Mouse (Mus musculus) intestine, embryonic 14.5 days (tissue): ENCODE measurements around the gene Myo16. TPM values are rescaled to one million over a fixed set of nuclear protein-coding genes. Genes with fewer than 3 reads are reported as not detected.

Experiments
- ATAC-seq: fragments of 200-750 bp; cut with Nextera tagmentation; replicated peaks from 2 replicates; pipeline ENCODE4 v1.8.0; 2017; ENCODE audit warnings: low read depth, moderate number of reproducible peaks, moderate TSS enrichment, moderate library complexity; ENCODE audit not compliant: low FRiP score, low TSS enrichment
- DNase-seq: peaks from one replicate; pipeline ENCODE4 v3.0.0-alpha.2; 2018; ENCODE audit warnings: low spot score
- H3K27ac ChIP-seq: fragments of 300-500 bp; sonication (generic); 2 replicates; pipeline ENCODE4 v1.5.1; 2014; ENCODE audit warnings: low read depth, mild to moderate bottlenecking, control low read depth
- H3K27me3 ChIP-seq: fragments of 300-500 bp; sonication (generic); replicated peaks from 2 replicates; pipeline ENCODE4 v1.6.1; 2014; ENCODE audit warnings: low read length, control low read depth; ENCODE audit not compliant: control insufficient read depth, insufficient read depth
- H3K36me3 ChIP-seq: fragments of 300-500 bp; sonication (generic); 2 replicates; pipeline ENCODE4 v1.6.1; 2014; ENCODE audit warnings: low read length, control low read depth; ENCODE audit not compliant: control insufficient read depth, insufficient read depth
- H3K4me1 ChIP-seq: fragments of 300-500 bp; sonication (generic); replicated peaks from 2 replicates; pipeline ENCODE4 v1.6.1; 2014; ENCODE audit warnings: low read length, control low read depth, mixed read lengths; ENCODE audit not compliant: control insufficient read depth, insufficient read depth
- H3K4me2 ChIP-seq: fragments of 300-500 bp; sonication (generic); 2 replicates; pipeline ENCODE4 v1.6.1; 2014; ENCODE audit warnings: low read length
- H3K4me3 ChIP-seq: fragments of 300-500 bp; sonication (generic); 2 replicates; pipeline ENCODE4 v1.5.1; 2014; ENCODE audit warnings: low read depth, low read length, control low read depth, mixed read lengths
- H3K9ac ChIP-seq: fragments of 300-500 bp; sonication (generic); 2 replicates; pipeline ENCODE4 v1.6.1; 2014; ENCODE audit warnings: mild to moderate bottlenecking, low read length
- H3K9me3 ChIP-seq: fragments of 300-500 bp; sonication (generic); 2 replicates; pipeline ENCODE4 v1.6.1; 2016; ENCODE audit warnings: low read length, control low read depth; ENCODE audit not compliant: control insufficient read depth
- WGBS: fragments of 180-500 bp; shearing (Covaris S2); extraction: QIAGEN DNeasy Blood & Tissue Kit; methylation state at CpG from one replicate; pipeline ENCODE4 v1.1.7; 2014; 5-methylcytosine and 5-hydroxymethylcytosine counted together
- polyA plus RNA-seq: library from polyadenylated mRNA; unstranded; fragments of >200 nt; fragmentation: Nextera tagmentation; extraction: Ambion mirVana; gene quantifications from 2 replicates; pipeline ENCODE4 v1.2.1, GENCODE M21; 2014

Myo16 gene
- polyA plus RNA-seq, 1 experiment from 2014 or later: 0.26 TPM

GRCm38 (mm10) chr8:10350451-10350850 is 196.7 kb downstream of the Myo16 start:
- no peaks in the 10 kb centered on the region for H3K27me3 ChIP-seq
- H3K4me1 ChIP-seq: no peaks in the 10 kb centered on the region
- H3K4me2 ChIP-seq: no peak overlapping the region
- 89% methylated on average over 1 of the region's 1 CpGs for WGBS
- no peak overlapping the region for H3K27ac ChIP-seq
- H3K9me3 ChIP-seq: no peaks in the 10 kb centered on the region
- DNase-seq (peak; percentile 3), ATAC-seq (no peak)
- H3K9ac ChIP-seq: no peak overlapping the region
- no peak overlapping the region for H3K4me3 ChIP-seq
- no peaks in the 10 kb centered on the region for H3K36me3 ChIP-seq

GRCm38 (mm10) chr8:10358711-10359110 is 205.0 kb downstream of the Myo16 start:
- no peak overlapping the region for H3K4me3 ChIP-seq
- H3K4me2 ChIP-seq: no peak overlapping the region
- no peaks in the 10 kb centered on the region for H3K36me3 ChIP-seq
- H3K9me3 ChIP-seq: no peaks in the 10 kb centered on the region
- no peaks in the 10 kb centered on the region for H3K4me1 ChIP-seq
- no peaks in the 10 kb centered on the region for H3K27me3 ChIP-seq
- no peak overlapping the region for H3K9ac ChIP-seq
- no peak for ATAC-seq
- DNase-seq: no peak
- 64% methylated on average over 4 of the region's 4 CpGs for WGBS
- H3K27ac ChIP-seq: no peak overlapping the region

- Histone ChIP-seq H3K4me3 (no peak overlapping the region), H3K27me3 (no peaks in the 10 kb centered on the region), H3K4me2 (no peak overlapping the region), H3K9me3 (no peaks in the 10 kb centered on the region), H3K4me1 (no peaks in the 10 kb centered on the region), H3K27ac (no peak overlapping the region), H3K36me3 (no peaks in the 10 kb centered on the region), H3K9ac (no peak overlapping the region)
- WGBS: 86% methylated on average over 2 of the region's 2 CpGs
- no peak for ATAC-seq
- no peak for DNase-seq
These were observed 209.2 kb downstream of the Myo16 start for GRCm38 (mm10) chr8:10362949-10363348.

- no peak overlapping the region for H3K4me2 ChIP-seq
- ATAC-seq: no peak
- H3K9ac ChIP-seq: no peak overlapping the region
- no peaks in the 10 kb centered on the region for H3K36me3 ChIP-seq
- H3K4me3 ChIP-seq: no peak overlapping the region
- H3K27ac ChIP-seq: no peak overlapping the region
- DNase-seq: no peak
- H3K4me1 ChIP-seq: no peaks in the 10 kb centered on the region
- H3K27me3 ChIP-seq: no peaks in the 10 kb centered on the region
- 37% methylated on average over 13 of the region's 13 CpGs for WGBS
- no peaks in the 10 kb centered on the region for H3K9me3 ChIP-seq
These were observed 210.1 kb downstream of the Myo16 start for GRCm38 (mm10) chr8:10363654-10364406.

GRCm38 (mm10) chr8:10366141-10366540 is 212.4 kb downstream of the Myo16 start:
- ATAC-seq (0 out of 2 replicates have a peak, but pooled peaks have one; percentile 64), DNase-seq (no peak)
- Histone ChIP-seq H3K4me3 (no peak overlapping the region), H3K27ac (no peak overlapping the region), H3K9ac (no peak overlapping the region), H3K4me2 (no peak overlapping the region), H3K4me1 (no peaks in the 10 kb centered on the region), H3K36me3 (no peaks in the 10 kb centered on the region), H3K9me3 (no peaks in the 10 kb centered on the region), H3K27me3 (no peaks in the 10 kb centered on the region)
- 76% methylated on average over 9 of the region's 9 CpGs for WGBS

- H3K36me3 ChIP-seq: no peaks in the 10 kb centered on the region
- WGBS: 87% methylated on average over 2 of the region's 2 CpGs
- DNase-seq: no peak
- peaks cover 4% of the 10 kb centered on the region; the same call in 1 of the 2 replicates for H3K4me1 ChIP-seq
- no peak overlapping the region for H3K9ac ChIP-seq
- no peak overlapping the region for H3K4me3 ChIP-seq
- H3K27ac ChIP-seq: no peak overlapping the region
- no peaks in the 10 kb centered on the region for H3K27me3 ChIP-seq
- H3K9me3 ChIP-seq: no peaks in the 10 kb centered on the region
- no peak overlapping the region for H3K4me2 ChIP-seq
- ATAC-seq: no peak
These were observed 218.9 kb downstream of the Myo16 start for GRCm38 (mm10) chr8:10372571-10372970.

GRCm38 (mm10) chr8:10387143-10387542 is 233.4 kb downstream of the Myo16 start:
- H3K27ac ChIP-seq: no peak overlapping the region
- H3K36me3 ChIP-seq: no peaks in the 10 kb centered on the region
- 62% methylated on average over 1 of the region's 1 CpGs for WGBS
- H3K27me3 ChIP-seq: no peaks in the 10 kb centered on the region
- no peak for ATAC-seq
- H3K4me2 ChIP-seq: no peak overlapping the region
- no peak for DNase-seq
- H3K9ac ChIP-seq: no peak overlapping the region
- no peaks in the 10 kb centered on the region for H3K4me1 ChIP-seq
- no peaks in the 10 kb centered on the region for H3K9me3 ChIP-seq
- H3K4me3 ChIP-seq: no peak overlapping the region

- Histone ChIP-seq H3K27ac (no peak overlapping the region), H3K9me3 (no peaks in the 10 kb centered on the region), H3K36me3 (no peaks in the 10 kb centered on the region), H3K4me3 (no peak overlapping the region), H3K9ac (no peak overlapping the region), H3K4me1 (no peaks in the 10 kb centered on the region), H3K27me3 (no peaks in the 10 kb centered on the region), H3K4me2 (no peak overlapping the region)
- ATAC-seq: no peak
- no peak for DNase-seq
- WGBS: 80% methylated on average over 7 of the region's 7 CpGs
These were observed 237.5 kb downstream of the Myo16 start for GRCm38 (mm10) chr8:10391096-10391683.

- Histone ChIP-seq H3K4me2 (no peak overlapping the region), H3K36me3 (no peaks in the 10 kb centered on the region), H3K9me3 (no peaks in the 10 kb centered on the region), H3K27ac (no peak overlapping the region), H3K27me3 (no peaks in the 10 kb centered on the region), H3K4me1 (no peaks in the 10 kb centered on the region), H3K4me3 (no peak overlapping the region), H3K9ac (no peak overlapping the region)
- no peak for ATAC-seq
- 77% methylated on average over 6 of the region's 6 CpGs for WGBS
- DNase-seq: no peak
These were observed 238.2 kb downstream of the Myo16 start for GRCm38 (mm10) chr8:10391913-10392312.
